Comparison of ENCODE assay signal across 12 mouse cellular contexts in the genomic region with DNA sequence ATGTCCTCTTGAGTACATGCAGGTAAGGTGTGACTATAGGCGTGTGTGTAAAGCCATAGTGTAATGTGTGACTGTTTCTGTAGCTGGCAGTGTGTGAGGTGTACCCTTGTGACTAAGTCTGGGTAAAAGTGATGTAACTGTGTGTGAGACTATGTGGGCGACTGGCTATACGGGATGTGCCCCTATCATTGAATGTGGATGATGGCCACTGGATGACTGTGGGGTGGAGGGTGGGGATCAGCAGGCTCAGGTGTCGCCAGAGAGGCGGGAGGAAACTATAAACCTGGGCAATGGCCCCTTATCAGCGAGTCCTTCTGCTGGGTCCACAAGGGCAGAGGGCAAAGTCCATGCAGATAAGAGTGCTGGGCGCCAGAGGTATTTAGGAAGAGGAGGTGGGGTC. TPM values are rescaled to one million over a fixed set of nuclear protein-coding genes. Genes with fewer than 3 reads are reported as not detected.
DNase-seq lines count a peak whose midpoint lies in the region; ATAC-seq and TF ChIP-seq lines count a peak whose summit lies in the region.
"Had no signal": no experiment of that assay in that cellular context is flagged by ENCODE, and none has a peak within 500 bp of the region (broad histone marks: within the 10 kb centered on the region; RNA-seq: fewer than 3 reads in every experiment).

No protein-coding gene starts in this region.

- 91% methylated on average over 7 of the region's 7 CpGs for WGBS in forebrain, embryonic 16.5 days
- 94% methylated on average over 7 of the region's 7 CpGs for WGBS in forebrain, postnatal 0 days
- 60% methylated on average over 7 of the region's 7 CpGs for WGBS in liver, embryonic 11.5 days
- WGBS in stomach, embryonic 14.5 days = 59% methylated on average over 7 of the region's 7 CpGs

- H3K9me3 ChIP-seq in forebrain, embryonic 16.5 days (ENCODE audit: control insufficient read depth, low read length) = no peaks in the 10 kb centered on the region
- H3K9me3 ChIP-seq in forebrain, postnatal 0 days (ENCODE audit: low read length) = no peaks in the 10 kb centered on the region
- H3K9me3 ChIP-seq in megakaryocyte, embryonic 14.5 days = no peaks in the 10 kb centered on the region
- no peaks in the 10 kb centered on the region for H3K9me3 ChIP-seq in liver, embryonic 11.5 days (ENCODE audit: control insufficient read depth, low read length)
- no peaks in the 10 kb centered on the region for H3K9me3 ChIP-seq in stomach, embryonic 14.5 days (ENCODE audit: control insufficient read depth, low read depth, low read length)
- H3K9me3 ChIP-seq: hindbrain, embryonic 13.5 days; limb, embryonic 15.5 days had no signal

- DNase-seq in forebrain, postnatal 0 days = no peak
- DNase-seq in liver, embryonic 11.5 days (ENCODE audit: low spot score) = no peak
- DNase-seq in kidney, adult 18-20 months = no peak
- DNase-seq in kidney, postnatal 4 days = no peak
- DNase-seq: adrenal gland, postnatal 10 days; heart, adult 2 months had no signal

- H3K27ac ChIP-seq in forebrain, embryonic 16.5 days (ENCODE audit: low read length) = no peak overlapping the region
- no peak overlapping the region for H3K27ac ChIP-seq in forebrain, postnatal 0 days (ENCODE audit: low read depth, low read length)
- H3K27ac ChIP-seq in liver, embryonic 11.5 days (ENCODE audit: low read depth, low read length) = no peak overlapping the region
- H3K27ac ChIP-seq in stomach, embryonic 14.5 days (ENCODE audit: low read length) = no peak overlapping the region
- H3K27ac ChIP-seq: heart, adult 2 months; hindbrain, embryonic 13.5 days had no signal

- no peak overlapping the region for H3K4me3 ChIP-seq in forebrain, embryonic 16.5 days (replicated peaks; ENCODE audit: low read length)
- H3K4me3 ChIP-seq in forebrain, postnatal 0 days (ENCODE audit: low read depth, low read length) = no peak overlapping the region
- H3K4me3 ChIP-seq in megakaryocyte, embryonic 14.5 days (replicated peaks) = peak overlapping the region; percentile 77
- no peak overlapping the region for H3K4me3 ChIP-seq in liver, embryonic 11.5 days (ENCODE audit: low read depth, low read length)
- no peak overlapping the region for H3K4me3 ChIP-seq in stomach, embryonic 14.5 days (ENCODE audit: low read depth, low read length)
- H3K4me3 ChIP-seq: heart, adult 2 months; hindbrain, embryonic 13.5 days; limb, embryonic 15.5 days had no signal

- H3K36me3 ChIP-seq in forebrain, embryonic 16.5 days (ENCODE audit: control insufficient read depth, insufficient read depth) = peaks cover 6% of the 10 kb centered on the region; the same call in 1 of the 2 replicates
- H3K36me3 ChIP-seq in forebrain, postnatal 0 days (ENCODE audit: insufficient read depth) = peaks cover 20% of the 10 kb centered on the region
- peaks cover 73% of the 10 kb centered on the region for H3K36me3 ChIP-seq in megakaryocyte, embryonic 14.5 days (replicated peaks; ENCODE audit: low read length)
- H3K36me3 ChIP-seq in liver, embryonic 11.5 days (ENCODE audit: control insufficient read depth, insufficient read depth, low read length) = peaks cover 19% of the 10 kb centered on the region
- H3K36me3 ChIP-seq in stomach, embryonic 14.5 days (ENCODE audit: control insufficient read depth, insufficient read depth, low read length) = peaks cover 24% of the 10 kb centered on the region

- H3K4me2 ChIP-seq in forebrain, embryonic 16.5 days (ENCODE audit: low read length) = no peak overlapping the region
- no peak overlapping the region for H3K4me2 ChIP-seq in forebrain, postnatal 0 days (ENCODE audit: low read depth)
- H3K4me2 ChIP-seq in liver, embryonic 11.5 days = 0 out of 2 replicates have a peak overlapping the region, but pooled peaks have one; percentile 1
- H3K4me2 ChIP-seq in stomach, embryonic 14.5 days (replicated peaks; ENCODE audit: low read depth, low read length) = no peak overlapping the region
- H3K4me2 ChIP-seq: hindbrain, embryonic 13.5 days; limb, embryonic 15.5 days had no signal

- no peak for TF ChIP-seq CTCF in forebrain, postnatal 0 days (IDR thresholded peaks at IDR 0.05; ENCODE audit: low read depth)

- no peak overlapping the region for H3K9ac ChIP-seq in forebrain, embryonic 16.5 days (replicated peaks; ENCODE audit: low read depth, low read length)
- no peak overlapping the region for H3K9ac ChIP-seq in forebrain, postnatal 0 days
- H3K9ac ChIP-seq in liver, embryonic 11.5 days (ENCODE audit: low read depth, low read length) = no peak overlapping the region
- no peak overlapping the region for H3K9ac ChIP-seq in stomach, embryonic 14.5 days (replicated peaks; ENCODE audit: low read depth, low read length)
- H3K9ac ChIP-seq: hindbrain, embryonic 13.5 days; limb, embryonic 15.5 days had no signal

- H3K4me1 ChIP-seq in forebrain, embryonic 16.5 days (replicated peaks; ENCODE audit: control insufficient read depth, insufficient read depth, low read length) = peaks cover 12% of the 10 kb centered on the region; the same call in 1 of the 2 replicates
- H3K4me1 ChIP-seq in forebrain, postnatal 0 days (ENCODE audit: insufficient read depth) = no peaks in the 10 kb centered on the region
- H3K4me1 ChIP-seq in megakaryocyte, embryonic 14.5 days = peaks cover 57% of the 10 kb centered on the region
- peaks cover 14% of the 10 kb centered on the region for H3K4me1 ChIP-seq in liver, embryonic 11.5 days (replicated peaks; ENCODE audit: control insufficient read depth, insufficient read depth, low read length)
- H3K4me1 ChIP-seq in stomach, embryonic 14.5 days (ENCODE audit: control insufficient read depth, insufficient read depth, low read length) = 0 out of 2 replicates have a peak, but pooled peaks cover 13% of the 10 kb centered on the region

- H3K27me3 ChIP-seq in forebrain, embryonic 16.5 days (replicated peaks; ENCODE audit: control insufficient read depth, insufficient read depth, low read length) = no peaks in the 10 kb centered on the region
- no peaks in the 10 kb centered on the region for H3K27me3 ChIP-seq in forebrain, postnatal 0 days (ENCODE audit: insufficient read depth, low read length)
- H3K27me3 ChIP-seq in megakaryocyte, embryonic 14.5 days (replicated peaks) = no peaks in the 10 kb centered on the region
- no peaks in the 10 kb centered on the region for H3K27me3 ChIP-seq in liver, embryonic 11.5 days (replicated peaks; ENCODE audit: control insufficient read depth, insufficient read depth, low read length)
- no peaks in the 10 kb centered on the region for H3K27me3 ChIP-seq in stomach, embryonic 14.5 days (ENCODE audit: control insufficient read depth, insufficient read depth, low read length)
- H3K27me3 ChIP-seq: hindbrain, embryonic 13.5 days; limb, embryonic 15.5 days had no signal

- 0 out of 2 replicates have a peak, but pooled peaks have one; percentile 6 for ATAC-seq in forebrain, embryonic 16.5 days
- no peak for ATAC-seq in forebrain, postnatal 0 days
- no peak for ATAC-seq in megakaryocyte, adult 5-6 weeks (ENCODE audit: poor library complexity, severe bottlenecking)
- no peak for ATAC-seq in liver, embryonic 11.5 days (replicated peaks; ENCODE audit: low FRiP score)
- ATAC-seq in stomach, embryonic 14.5 days (ENCODE audit: insufficient number of reproducible peaks, insufficient read depth, low FRiP score, low read depth) = 0 out of 2 replicates have a peak, but pooled peaks have one; percentile 37

RNA-seq across cellular contexts. Expression of a gene that starts 17.5 kb away (rescaled TPM):
- 571 and 653 TPM in 2 replicates for polyA plus RNA-seq in forebrain, embryonic 16.5 days (2015; fragmentation: Nextera tagmentation; extraction: Ambion mirVana)
- total RNA-seq in forebrain, postnatal 0 days (2014; rRNA removed) = 263 and 287 TPM in 2 replicates
- polyA plus RNA-seq in forebrain, postnatal 0 days (2015; fragmentation: Nextera tagmentation; extraction: Ambion mirVana) = 367 and 416 TPM in 2 replicates
- polyA plus RNA-seq in megakaryocyte, embryonic 14.5 days (2012; ENCODE audit: insufficient read depth, low replicate concordance) = 27.5 and 103 TPM in 2 replicates
- total RNA-seq in megakaryocyte, adult 5-6 weeks (2015) = 317 and 383 TPM in 2 replicates
- total RNA-seq in megakaryocyte, adult 5-6 weeks (2017) = 479 and 534 TPM in 2 replicates
- 532 and 579 TPM in 2 replicates for polyA plus RNA-seq in liver, embryonic 11.5 days (2014; fragmentation: Nextera tagmentation; extraction: Ambion mirVana)
- 593 and 674 TPM in 2 replicates for polyA plus RNA-seq in stomach, embryonic 14.5 days (2014; fragmentation: Nextera tagmentation; extraction: Ambion mirVana)

RNA-seq across cellular contexts. Expression of a gene that starts 40.9 kb away (rescaled TPM):
- 37.9 and 52.0 TPM in 2 replicates for polyA plus RNA-seq in forebrain, embryonic 16.5 days (2015; fragmentation: Nextera tagmentation; extraction: Ambion mirVana)
- total RNA-seq in forebrain, postnatal 0 days (2014; rRNA removed) = 15.3 and 20.0 TPM in 2 replicates
- 94.3 and 121 TPM in 2 replicates for polyA plus RNA-seq in forebrain, postnatal 0 days (2015; fragmentation: Nextera tagmentation; extraction: Ambion mirVana)
- 228 and 253 TPM in 2 replicates for polyA plus RNA-seq in megakaryocyte, embryonic 14.5 days (2012; ENCODE audit: insufficient read depth, low replicate concordance)
- total RNA-seq in megakaryocyte, adult 5-6 weeks (2015) = 19.9 and 22.6 TPM in 2 replicates
- 3.7 and 5.8 TPM in 2 replicates for total RNA-seq in megakaryocyte, adult 5-6 weeks (2017)
- 12.2 and 13.8 TPM in 2 replicates for polyA plus RNA-seq in liver, embryonic 11.5 days (2014; fragmentation: Nextera tagmentation; extraction: Ambion mirVana)
- polyA plus RNA-seq in stomach, embryonic 14.5 days (2014; fragmentation: Nextera tagmentation; extraction: Ambion mirVana) = 62.0 and 62.6 TPM in 2 replicates

RNA-seq across cellular contexts. Expression of a gene that starts 42.1 kb away (rescaled TPM):
- 129 and 136 TPM in 2 replicates for polyA plus RNA-seq in forebrain, embryonic 16.5 days (2015; fragmentation: Nextera tagmentation; extraction: Ambion mirVana)
- total RNA-seq in forebrain, postnatal 0 days (2014; rRNA removed) = 49.0 and 58.8 TPM in 2 replicates
- polyA plus RNA-seq in forebrain, postnatal 0 days (2015; fragmentation: Nextera tagmentation; extraction: Ambion mirVana) = 32.8 and 43.7 TPM in 2 replicates
- polyA plus RNA-seq in megakaryocyte, embryonic 14.5 days (2012; ENCODE audit: insufficient read depth, low replicate concordance) = 32.2 and 64.5 TPM in 2 replicates
- 312 and 327 TPM in 2 replicates for total RNA-seq in megakaryocyte, adult 5-6 weeks (2015)
- 237 and 269 TPM in 2 replicates for total RNA-seq in megakaryocyte, adult 5-6 weeks (2017)
- polyA plus RNA-seq in liver, embryonic 11.5 days (2014; fragmentation: Nextera tagmentation; extraction: Ambion mirVana) = 83.3 and 90.1 TPM in 2 replicates
- 110 and 121 TPM in 2 replicates for polyA plus RNA-seq in stomach, embryonic 14.5 days (2014; fragmentation: Nextera tagmentation; extraction: Ambion mirVana)

Comparison
In these comparisons a context has a peak if more than half of its experiments do, and no peak if none do; other contexts are left out.
1. ATAC-seq: peak in forebrain, embryonic 16.5 days (single experiment) and stomach, embryonic 14.5 days (single experiment); none in forebrain, postnatal 0 days (single experiment), megakaryocyte, adult 5-6 weeks (single experiment) and liver, embryonic 11.5 days (single experiment).